In the genomic region with DNA sequence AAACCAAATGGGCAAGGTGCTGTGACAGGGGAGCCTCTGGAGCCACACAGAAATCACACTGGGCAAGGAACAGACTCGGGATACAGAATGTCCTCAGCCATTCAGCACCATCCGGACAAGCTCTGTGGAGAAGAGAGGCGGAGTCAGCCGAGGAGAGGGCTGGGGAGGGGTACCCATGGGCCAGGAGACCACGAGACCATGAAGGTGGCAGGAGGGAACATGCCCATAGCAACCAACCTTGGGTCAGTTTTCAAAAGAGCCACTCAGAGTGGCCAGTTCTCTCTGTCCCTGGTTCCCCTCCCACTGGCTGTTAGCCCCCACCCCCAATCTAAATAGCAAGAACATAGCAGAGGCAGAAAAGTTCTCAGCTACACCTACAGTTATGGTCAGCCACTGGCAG, we compare ENCODE assay signal across 10 mouse cellular contexts. TPM values are rescaled to one million over a fixed set of nuclear protein-coding genes. Genes with fewer than 3 reads are reported as not detected.
A peak's percentile ranks its signal among the peaks of the same experiment; 100 is the strongest.
DNase-seq lines count a peak whose midpoint lies in the region; ATAC-seq lines count a peak whose summit lies in the region.
"Had no signal": no experiment of that assay in that cellular context is flagged by ENCODE, and none has a peak within 500 bp of the region (broad histone marks: within the 10 kb centered on the region; RNA-seq: fewer than 3 reads in every experiment).

No protein-coding gene starts in this region.

- H3K4me1 ChIP-seq in forebrain, embryonic 15.5 days, result peaks cover 33% of the 10 kb centered on the region
- peaks cover 28% of the 10 kb centered on the region for H3K4me1 ChIP-seq in forebrain, embryonic 16.5 days (replicated peaks; ENCODE audit: control insufficient read depth, insufficient read depth, low read length)
- H3K4me1 ChIP-seq in liver, embryonic 13.5 days (replicated peaks), result peaks cover 43% of the 10 kb centered on the region
- peaks cover 36% of the 10 kb centered on the region for H3K4me1 ChIP-seq in liver, embryonic 11.5 days (replicated peaks; ENCODE audit: control insufficient read depth, insufficient read depth, low read length)
- H3K4me1 ChIP-seq in hindbrain, embryonic 15.5 days (replicated peaks), result peaks cover 45% of the 10 kb centered on the region
- peaks cover 24% of the 10 kb centered on the region for H3K4me1 ChIP-seq in neural tube, embryonic 14.5 days (ENCODE audit: control insufficient read depth, insufficient read depth, low read length)

- H3K27me3 ChIP-seq in forebrain, embryonic 15.5 days, result no peaks in the 10 kb centered on the region
- no peaks in the 10 kb centered on the region for H3K27me3 ChIP-seq in forebrain, embryonic 16.5 days (replicated peaks; ENCODE audit: control insufficient read depth, insufficient read depth, low read length)
- no peaks in the 10 kb centered on the region for H3K27me3 ChIP-seq in liver, embryonic 13.5 days
- no peaks in the 10 kb centered on the region for H3K27me3 ChIP-seq in liver, embryonic 11.5 days (replicated peaks; ENCODE audit: control insufficient read depth, insufficient read depth, low read length)
- H3K27me3 ChIP-seq in hindbrain, embryonic 15.5 days, result no peaks in the 10 kb centered on the region
- H3K27me3 ChIP-seq in neural tube, embryonic 14.5 days (ENCODE audit: control insufficient read depth, insufficient read depth, low read length), result no peaks in the 10 kb centered on the region

- peak overlapping the region; percentile 31; the same call in 1 of the 2 replicates for H3K27ac ChIP-seq in forebrain, embryonic 15.5 days (replicated peaks)
- H3K27ac ChIP-seq in forebrain, embryonic 16.5 days (ENCODE audit: low read length), result no peak overlapping the region
- H3K27ac ChIP-seq in liver, embryonic 13.5 days, result peak overlapping the region; percentile 40
- no peak overlapping the region for H3K27ac ChIP-seq in liver, embryonic 11.5 days (ENCODE audit: low read depth, low read length)
- H3K27ac ChIP-seq in hindbrain, embryonic 15.5 days (replicated peaks), result peak overlapping the region; percentile 98; the same call in 1 of the 2 replicates
- peak overlapping the region; percentile 44; the same call in 1 of the 2 replicates for H3K27ac ChIP-seq in neural tube, embryonic 14.5 days (ENCODE audit: low read depth, low read length)

- 49% methylated on average over 5 of the region's 5 CpGs for WGBS in forebrain, embryonic 15.5 days
- 48% methylated on average over 5 of the region's 5 CpGs for WGBS in forebrain, embryonic 16.5 days
- 63% methylated on average over 5 of the region's 5 CpGs for WGBS in liver, embryonic 13.5 days (ENCODE audit: insufficient replicate concordance)
- 65% methylated on average over 5 of the region's 5 CpGs for WGBS in liver, embryonic 11.5 days
- WGBS in hindbrain, embryonic 15.5 days, result 48% methylated on average over 5 of the region's 5 CpGs
- 47% methylated on average over 5 of the region's 5 CpGs for WGBS in neural tube, embryonic 14.5 days

- H3K9me3 ChIP-seq in forebrain, embryonic 15.5 days, result no peaks in the 10 kb centered on the region
- no peaks in the 10 kb centered on the region for H3K9me3 ChIP-seq in forebrain, embryonic 16.5 days (ENCODE audit: control insufficient read depth, low read length)
- no peaks in the 10 kb centered on the region for H3K9me3 ChIP-seq in liver, embryonic 13.5 days (replicated peaks)
- no peaks in the 10 kb centered on the region for H3K9me3 ChIP-seq in liver, embryonic 11.5 days (ENCODE audit: control insufficient read depth, low read length)
- H3K9me3 ChIP-seq in hindbrain, embryonic 15.5 days, result no peaks in the 10 kb centered on the region
- no peaks in the 10 kb centered on the region for H3K9me3 ChIP-seq in neural tube, embryonic 14.5 days (ENCODE audit: control insufficient read depth, low read length)

- no peak overlapping the region for H3K4me2 ChIP-seq in forebrain, embryonic 15.5 days (replicated peaks)
- H3K4me2 ChIP-seq in forebrain, embryonic 16.5 days (ENCODE audit: low read length), result no peak overlapping the region
- H3K4me2 ChIP-seq in liver, embryonic 13.5 days, result peak overlapping the region; percentile 93
- no peak overlapping the region for H3K4me2 ChIP-seq in liver, embryonic 11.5 days
- H3K4me2 ChIP-seq in hindbrain, embryonic 15.5 days, result peak overlapping the region; percentile 86
- H3K4me2 ChIP-seq in neural tube, embryonic 14.5 days (ENCODE audit: low read depth, low read length), result peak overlapping the region; percentile 82; the same call in 1 of the 2 replicates

- no peak overlapping the region for H3K9ac ChIP-seq in forebrain, embryonic 15.5 days (replicated peaks)
- H3K9ac ChIP-seq in forebrain, embryonic 16.5 days (replicated peaks; ENCODE audit: low read depth, low read length), result no peak overlapping the region
- H3K9ac ChIP-seq in liver, embryonic 13.5 days, result no peak overlapping the region; the same call in 1 of the 2 replicates
- H3K9ac ChIP-seq in liver, embryonic 11.5 days (ENCODE audit: low read depth, low read length), result no peak overlapping the region; the same call in 1 of the 2 replicates
- H3K9ac ChIP-seq in hindbrain, embryonic 15.5 days, result peak overlapping the region; percentile 0; the same call in 1 of the 2 replicates
- no peak overlapping the region for H3K9ac ChIP-seq in neural tube, embryonic 14.5 days (replicated peaks; ENCODE audit: low read depth, low read length)

- peaks cover 57% of the 10 kb centered on the region for H3K36me3 ChIP-seq in forebrain, embryonic 15.5 days
- H3K36me3 ChIP-seq in forebrain, embryonic 16.5 days (ENCODE audit: control insufficient read depth, insufficient read depth), result peaks cover 32% of the 10 kb centered on the region
- H3K36me3 ChIP-seq in liver, embryonic 13.5 days, result peaks cover 63% of the 10 kb centered on the region
- peaks cover 38% of the 10 kb centered on the region for H3K36me3 ChIP-seq in liver, embryonic 11.5 days (ENCODE audit: control insufficient read depth, insufficient read depth, low read length)
- peaks cover 52% of the 10 kb centered on the region for H3K36me3 ChIP-seq in hindbrain, embryonic 15.5 days
- H3K36me3 ChIP-seq in neural tube, embryonic 14.5 days (ENCODE audit: control insufficient read depth, insufficient read depth, low read length), result peaks cover 54% of the 10 kb centered on the region

- no peak for ATAC-seq in forebrain, embryonic 15.5 days (replicated peaks)
- ATAC-seq in forebrain, embryonic 16.5 days, result no peak
- no peak for ATAC-seq in liver, embryonic 13.5 days (ENCODE audit: low read depth)
- no peak for ATAC-seq in liver, embryonic 11.5 days (replicated peaks; ENCODE audit: low FRiP score)
- ATAC-seq in hindbrain, embryonic 15.5 days (ENCODE audit: low FRiP score, low read depth), result no peak
- no peak for ATAC-seq in neural tube, embryonic 14.5 days (ENCODE audit: low read depth)
- ATAC-seq: CD4-positive, CD25-positive, alpha-beta regulatory T cell, adult 4 months had no signal

- no peak overlapping the region for H3K4me3 ChIP-seq in forebrain, embryonic 15.5 days
- no peak overlapping the region for H3K4me3 ChIP-seq in forebrain, embryonic 16.5 days (replicated peaks; ENCODE audit: low read length)
- H3K4me3 ChIP-seq in liver, embryonic 13.5 days (replicated peaks), result no peak overlapping the region
- H3K4me3 ChIP-seq in liver, embryonic 11.5 days (ENCODE audit: low read depth, low read length), result no peak overlapping the region
- no peak overlapping the region for H3K4me3 ChIP-seq in hindbrain, embryonic 15.5 days
- no peak overlapping the region for H3K4me3 ChIP-seq in neural tube, embryonic 14.5 days (ENCODE audit: low read depth, low read length)

- DNase-seq in liver, embryonic 13.5 days, result no peak
- DNase-seq in liver, embryonic 11.5 days (ENCODE audit: low spot score), result no peak
- no peak for DNase-seq in layer of hippocampus, postnatal 10 days (ENCODE audit: low spot score in 2 of 2)
- DNase-seq in embryo, embryonic 11 days, result no peak
- DNase-seq: right cerebral cortex, postnatal 25 days had no signal

RNA-seq across cellular contexts. Expression of a gene that starts 3.0 kb away (rescaled TPM):
- polyA plus RNA-seq in forebrain, embryonic 15.5 days (2015; fragmentation: Nextera tagmentation; extraction: Ambion mirVana), result 682 and 697 TPM in 2 replicates
- polyA plus RNA-seq in forebrain, embryonic 16.5 days (2015; fragmentation: Nextera tagmentation; extraction: Ambion mirVana), result 599 and 678 TPM in 2 replicates
- 498 and 524 TPM in 2 replicates for polyA plus RNA-seq in liver, embryonic 13.5 days (2015; fragmentation: Nextera tagmentation; extraction: Ambion mirVana)
- polyA plus RNA-seq in liver, embryonic 11.5 days (2014; fragmentation: Nextera tagmentation; extraction: Ambion mirVana), result 639 and 685 TPM in 2 replicates
- polyA plus RNA-seq in hindbrain, embryonic 15.5 days (2015; fragmentation: Nextera tagmentation; extraction: Ambion mirVana), result 944 and 959 TPM in 2 replicates
- 831 and 835 TPM in 2 replicates for polyA plus RNA-seq in neural tube, embryonic 14.5 days (2014; fragmentation: Nextera tagmentation; extraction: Ambion mirVana)
- total RNA-seq in layer of hippocampus, postnatal 10 days (2021), result 100 to 1,000 TPM; 608 to 632 TPM

RNA-seq across cellular contexts. Expression of a gene that starts 7.6 kb away (rescaled TPM):
- polyA plus RNA-seq in forebrain, embryonic 15.5 days (2015; fragmentation: Nextera tagmentation; extraction: Ambion mirVana), result 4.7 and 5.6 TPM in 2 replicates
- 5.4 and 5.9 TPM in 2 replicates for polyA plus RNA-seq in forebrain, embryonic 16.5 days (2015; fragmentation: Nextera tagmentation; extraction: Ambion mirVana)
- 1.2 and 1.3 TPM in 2 replicates for polyA plus RNA-seq in liver, embryonic 13.5 days (2015; fragmentation: Nextera tagmentation; extraction: Ambion mirVana)
- 3.9 and 4.2 TPM in 2 replicates for polyA plus RNA-seq in liver, embryonic 11.5 days (2014; fragmentation: Nextera tagmentation; extraction: Ambion mirVana)
- polyA plus RNA-seq in hindbrain, embryonic 15.5 days (2015; fragmentation: Nextera tagmentation; extraction: Ambion mirVana), result 5.7 and 6.5 TPM in 2 replicates
- polyA plus RNA-seq in neural tube, embryonic 14.5 days (2014; fragmentation: Nextera tagmentation; extraction: Ambion mirVana), result 6.4 and 8.9 TPM in 2 replicates
- 10 to 100 TPM; 25.5 to 29.3 TPM for total RNA-seq in layer of hippocampus, postnatal 10 days (2021)

RNA-seq across cellular contexts. Expression of a gene that starts 31.9 kb away (rescaled TPM):
- 201 and 202 TPM in 2 replicates for polyA plus RNA-seq in forebrain, embryonic 15.5 days (2015; fragmentation: Nextera tagmentation; extraction: Ambion mirVana)
- 215 and 217 TPM in 2 replicates for polyA plus RNA-seq in forebrain, embryonic 16.5 days (2015; fragmentation: Nextera tagmentation; extraction: Ambion mirVana)
- polyA plus RNA-seq in liver, embryonic 13.5 days (2015; fragmentation: Nextera tagmentation; extraction: Ambion mirVana), result 18.5 and 30.1 TPM in 2 replicates
- 59.0 and 59.7 TPM in 2 replicates for polyA plus RNA-seq in liver, embryonic 11.5 days (2014; fragmentation: Nextera tagmentation; extraction: Ambion mirVana)
- polyA plus RNA-seq in hindbrain, embryonic 15.5 days (2015; fragmentation: Nextera tagmentation; extraction: Ambion mirVana), result 167 and 177 TPM in 2 replicates
- 179 and 205 TPM in 2 replicates for polyA plus RNA-seq in neural tube, embryonic 14.5 days (2014; fragmentation: Nextera tagmentation; extraction: Ambion mirVana)
- total RNA-seq in layer of hippocampus, postnatal 10 days (2021), result 100 to 1,000 TPM; 205 to 222 TPM

RNA-seq across cellular contexts. Expression of a gene that starts 34.8 kb away (rescaled TPM):
- polyA plus RNA-seq in forebrain, embryonic 15.5 days (2015; fragmentation: Nextera tagmentation; extraction: Ambion mirVana), result 6.8 and 7.6 TPM in 2 replicates
- polyA plus RNA-seq in forebrain, embryonic 16.5 days (2015; fragmentation: Nextera tagmentation; extraction: Ambion mirVana), result 9.0 and 9.6 TPM in 2 replicates
- polyA plus RNA-seq in liver, embryonic 13.5 days (2015; fragmentation: Nextera tagmentation; extraction: Ambion mirVana), result 9.9 and 10.6 TPM in 2 replicates
- polyA plus RNA-seq in liver, embryonic 11.5 days (2014; fragmentation: Nextera tagmentation; extraction: Ambion mirVana), result 19.1 TPM in 2 replicates
- 14.2 and 14.8 TPM in 2 replicates for polyA plus RNA-seq in hindbrain, embryonic 15.5 days (2015; fragmentation: Nextera tagmentation; extraction: Ambion mirVana)
- polyA plus RNA-seq in neural tube, embryonic 14.5 days (2014; fragmentation: Nextera tagmentation; extraction: Ambion mirVana), result 10.0 and 25.9 TPM in 2 replicates
- 10 to 100 TPM; 10.1 to 11.9 TPM for total RNA-seq in layer of hippocampus, postnatal 10 days (2021)

RNA-seq across cellular contexts. Expression of a gene that starts 56.7 kb away (rescaled TPM):
- 22.8 and 24.5 TPM in 2 replicates for polyA plus RNA-seq in forebrain, embryonic 15.5 days (2015; fragmentation: Nextera tagmentation; extraction: Ambion mirVana)
- polyA plus RNA-seq in forebrain, embryonic 16.5 days (2015; fragmentation: Nextera tagmentation; extraction: Ambion mirVana), result 20.9 and 21.7 TPM in 2 replicates
- 6.2 and 7.1 TPM in 2 replicates for polyA plus RNA-seq in liver, embryonic 13.5 days (2015; fragmentation: Nextera tagmentation; extraction: Ambion mirVana)
- polyA plus RNA-seq in liver, embryonic 11.5 days (2014; fragmentation: Nextera tagmentation; extraction: Ambion mirVana), result 9.9 and 11.1 TPM in 2 replicates
- polyA plus RNA-seq in hindbrain, embryonic 15.5 days (2015; fragmentation: Nextera tagmentation; extraction: Ambion mirVana), result 18.2 and 20.0 TPM in 2 replicates
- polyA plus RNA-seq in neural tube, embryonic 14.5 days (2014; fragmentation: Nextera tagmentation; extraction: Ambion mirVana), result 11.7 and 18.1 TPM in 2 replicates
- total RNA-seq in layer of hippocampus, postnatal 10 days (2021), result 10 to 100 TPM; 12.2 to 14.0 TPM

Comparison
In these comparisons a context has a peak if more than half of its experiments do, and no peak if none do; other contexts are left out.
1. H3K27ac ChIP-seq: peak in forebrain, embryonic 15.5 days (single experiment), liver, embryonic 13.5 days (single experiment), hindbrain, embryonic 15.5 days (single experiment) and neural tube, embryonic 14.5 days (single experiment); none in forebrain, embryonic 16.5 days (single experiment) and liver, embryonic 11.5 days (single experiment).
2. H3K4me2 ChIP-seq: peak in liver, embryonic 13.5 days (single experiment), hindbrain, embryonic 15.5 days (single experiment) and neural tube, embryonic 14.5 days (single experiment); none in forebrain, embryonic 15.5 days (single experiment), forebrain, embryonic 16.5 days (single experiment) and liver, embryonic 11.5 days (single experiment).